Mouse (Mus musculus) heart, adult 8-10 months (tissue): Measurements from ENCODE around the gene Pias1. TPM values are rescaled to one million over a fixed set of nuclear protein-coding genes. Genes with fewer than 3 reads are reported as not detected.

ENCODE experiments used
- DNase-seq: peaks from one replicate; pipeline ENCODE4 v3.0.0; 2022; ENCODE audit warnings: low spot score
- total RNA-seq, 4 experiments: library from RNA; stranded (reverse); gene quantifications; 2 replicates each; pipeline ENCODE4 v1.2.4; 2022

Gene Pias1
- total RNA-seq: 10 to 100 TPM; 25.6 to 29.2 (median 26.2) TPM

- no peak for DNase-seq
Measured at GRCm38 (mm10) chr9:62987824-62988223, at the start of gene Pias1. TSS of gene Pias1 (minus strand) at chr9:62987924.

DNA sequence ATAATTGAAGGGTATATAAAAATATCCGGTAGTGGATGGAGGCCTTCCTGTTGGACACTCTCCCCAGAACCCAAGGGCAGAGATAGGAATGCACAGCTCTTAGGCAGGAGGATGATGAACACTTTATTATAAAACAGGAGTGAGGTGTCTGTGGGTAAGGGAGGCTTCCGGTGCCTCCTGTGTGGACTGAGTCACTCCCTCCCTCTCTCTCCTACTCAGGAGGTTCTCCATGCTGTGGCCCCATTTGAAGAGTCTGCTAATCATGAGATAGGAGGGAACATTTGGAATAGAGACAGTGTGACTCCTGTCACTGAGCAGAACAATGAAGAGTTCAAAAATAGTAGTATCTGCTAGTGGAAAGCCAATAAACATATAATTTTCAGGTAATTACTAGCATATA is 47.7 kb upstream of the Pias1 start:
- DNase-seq: no peak

GRCm38 (mm10) chr9:63031011-63031782 is 43.5 kb upstream of the Pias1 start:
- DNase-seq: peak; percentile 81

- peak; percentile 9 for DNase-seq
Measured at GRCm38 (mm10) chr9:63022486-63022885, 34.8 kb upstream of the Pias1 start.

GRCm38 (mm10) chr9:63007371-63007770 is 19.6 kb upstream of the Pias1 start:
- DNase-seq: no peak

GRCm38 (mm10) chr9:63006081-63006820 is 18.5 kb upstream of the Pias1 start:
- peak; percentile 11 for DNase-seq

GRCm38 (mm10) chr9:62998561-62998960 is 10.8 kb upstream of the Pias1 start:
- peak; percentile 33 for DNase-seq

- no peak for DNase-seq
Measured at GRCm38 (mm10) chr9:62997626-62998025, 9.9 kb upstream of the Pias1 start.

GRCm38 (mm10) chr9:62995186-62995585 is 7.5 kb upstream of the Pias1 start:
- DNase-seq: no peak

DNA sequence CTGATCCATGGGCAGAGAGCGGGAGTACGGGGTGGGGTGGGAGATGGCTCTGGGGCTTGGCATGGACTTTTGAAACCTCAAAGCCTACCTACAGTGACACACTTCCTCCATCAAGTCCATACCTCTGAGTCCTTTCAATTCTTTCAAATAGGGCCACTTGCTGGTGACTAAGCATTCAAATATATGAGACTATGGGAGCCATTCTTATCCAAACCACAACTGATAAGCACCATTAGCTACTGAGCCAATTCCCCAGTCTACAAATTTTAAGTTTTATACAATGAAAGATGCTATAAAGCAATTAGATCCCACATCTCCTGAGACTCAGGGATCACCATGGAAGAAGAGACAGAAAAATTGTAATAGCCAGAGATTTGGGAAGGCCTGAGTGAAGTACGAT is 2.4 kb upstream of the Pias1 start:
- DNase-seq: no peak

DNA sequence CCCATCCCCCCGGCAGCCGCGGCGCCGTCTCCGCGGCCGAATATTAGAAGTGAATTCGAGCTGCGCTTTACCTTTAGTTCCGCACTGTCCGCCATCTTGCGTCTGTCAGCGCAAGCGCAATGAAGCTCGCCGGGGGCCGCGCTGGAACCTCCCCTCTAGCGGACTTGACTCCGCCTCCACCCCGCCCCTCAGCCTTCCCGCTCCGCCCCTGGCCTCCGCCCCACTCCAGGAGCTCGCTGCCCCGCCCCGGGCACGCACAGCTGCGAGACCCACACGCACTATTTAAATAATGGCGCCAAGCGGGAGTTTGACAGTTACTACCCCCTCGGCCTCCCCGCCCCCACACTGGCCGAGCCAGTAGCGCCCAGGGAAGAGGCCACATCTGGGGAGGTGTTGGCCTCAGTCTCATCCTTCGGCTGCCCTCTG is 6.9 kb downstream of the Pias1 start:
- DNase-seq: peak; percentile 97

- no peak for DNase-seq
Measured at GRCm38 (mm10) chr9:62980162-62980776, 7.5 kb downstream of the Pias1 start.

GRCm38 (mm10) chr9:62979461-62980161 is 8.1 kb downstream of the Pias1 start:
- DNase-seq: no peak

GRCm38 (mm10) chr9:62977152-62977551 is 10.6 kb downstream of the Pias1 start:
- DNase-seq: no peak

- DNase-seq: no peak
Measured at GRCm38 (mm10) chr9:62975830-62976229, 11.9 kb downstream of the Pias1 start.

GRCm38 (mm10) chr9:62974439-62974838 is 13.3 kb downstream of the Pias1 start:
- no peak for DNase-seq

DNA sequence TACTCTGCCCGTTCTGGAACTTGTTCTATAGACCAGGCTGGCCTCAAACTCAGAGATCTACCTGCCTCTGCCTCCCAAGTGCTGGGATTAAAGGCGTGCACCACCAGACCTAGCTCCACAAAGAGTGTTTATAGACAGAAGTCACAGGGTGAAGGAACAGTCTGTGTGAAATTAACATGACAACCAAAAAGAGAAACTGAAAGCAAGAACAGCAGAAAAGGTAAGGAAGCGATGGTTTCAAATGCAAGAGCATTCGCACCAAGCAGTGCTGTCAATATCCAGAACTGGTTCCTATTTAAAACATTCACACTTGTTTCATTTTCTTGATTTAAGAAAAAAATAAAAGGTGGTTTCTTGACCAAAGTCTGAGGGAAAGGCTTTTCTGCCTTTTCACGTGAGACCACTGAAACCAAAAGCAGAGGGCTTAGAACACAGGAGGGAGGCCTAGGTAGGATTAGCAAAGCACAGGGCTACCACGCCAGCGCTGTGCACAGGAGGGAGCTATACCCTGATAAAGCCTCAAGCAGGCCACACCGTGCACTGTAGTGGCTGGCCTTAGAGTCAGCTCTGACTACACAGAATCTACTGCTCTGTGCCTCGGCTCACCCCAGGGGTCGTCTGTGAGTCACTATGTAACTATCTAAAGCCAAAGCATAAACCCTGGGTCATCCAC is 15.5 kb downstream of the Pias1 start:
- DNase-seq: peak; percentile 35

GRCm38 (mm10) chr9:62970345-62970744 is 17.4 kb downstream of the Pias1 start:
- no peak for DNase-seq

- no peak for DNase-seq
Measured at GRCm38 (mm10) chr9:62966018-62966417, 21.7 kb downstream of the Pias1 start.

DNA sequence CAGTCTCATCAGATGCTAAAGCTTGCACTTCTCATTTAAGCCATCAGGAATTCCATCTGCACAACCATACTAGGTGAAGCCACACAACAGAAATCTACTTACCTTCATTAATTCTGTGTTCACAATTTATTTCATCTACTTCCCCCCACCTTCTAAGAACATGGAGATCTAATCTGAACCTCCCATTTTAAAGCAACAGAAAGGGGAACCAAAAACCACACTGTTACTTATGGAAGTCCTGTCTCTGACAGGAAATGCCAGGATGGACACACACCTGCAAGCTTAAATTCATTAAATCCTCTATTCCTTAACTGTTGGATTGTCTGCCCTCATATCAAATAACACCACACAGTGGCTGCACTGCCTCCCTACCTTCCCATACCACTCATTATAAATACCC is 35.0 kb downstream of the Pias1 start:
- no peak for DNase-seq

DNA sequence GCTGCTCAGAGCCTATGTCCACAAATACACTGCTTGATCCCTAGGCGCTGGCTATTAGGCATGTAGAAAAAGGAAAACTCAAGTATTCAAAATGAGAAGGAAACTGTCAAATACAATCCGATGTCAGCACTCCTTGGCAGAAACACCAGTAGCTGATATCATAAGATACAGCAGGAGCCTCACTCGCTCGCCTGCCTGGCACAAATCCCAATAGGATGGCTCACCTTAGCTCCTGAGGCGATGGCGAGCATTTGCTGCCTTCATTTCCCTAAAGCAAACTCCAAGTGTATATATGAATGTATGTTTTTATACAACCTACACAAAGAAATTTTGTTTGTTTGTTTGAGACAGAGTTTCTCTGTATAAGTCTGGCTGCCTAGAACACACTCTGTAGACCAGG is 42.4 kb downstream of the Pias1 start:
- DNase-seq: no peak
